Mouse (Mus musculus) cerebellum, postnatal 25 days (tissue): ENCODE data around the gene Tmprss12.
"Not testable (repeated sequence)": the region's sequence is repeated elsewhere in the genome, so short reads cannot be mapped to it uniquely, and the experiment has no call there.

Experiments used
- DNase-seq, 2 experiments: peaks; one replicate each; pipeline ENCODE4 v3.0.0; 2021; ENCODE audit warnings: mixed read lengths in 2 of 2

Gene Tmprss12

DNA sequence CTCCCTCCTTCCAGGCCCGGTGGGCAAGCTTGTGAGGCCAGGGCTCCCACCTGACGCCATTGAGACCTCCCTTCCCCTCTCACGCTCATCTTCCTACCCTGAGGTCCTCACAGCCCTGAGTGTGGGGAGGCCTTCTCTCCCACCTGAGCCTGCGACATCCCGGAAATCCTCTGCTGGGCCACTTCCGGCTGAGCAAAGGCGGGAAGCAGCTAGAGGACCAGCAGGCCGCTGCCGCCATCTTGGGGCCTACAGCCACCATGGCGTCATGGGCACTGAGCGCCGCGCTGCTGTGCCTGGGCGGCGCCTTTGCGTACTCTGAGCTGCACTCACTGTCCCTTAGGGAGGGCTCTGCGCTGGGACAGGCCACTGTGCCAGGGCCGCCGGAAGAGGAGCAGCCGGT, at the start of gene Tmprss12:
Gene Tmprss12 (plus strand): TSS at position 212 of the 400 bp plus-strand sequence.
- DNase-seq: no peak

DNA sequence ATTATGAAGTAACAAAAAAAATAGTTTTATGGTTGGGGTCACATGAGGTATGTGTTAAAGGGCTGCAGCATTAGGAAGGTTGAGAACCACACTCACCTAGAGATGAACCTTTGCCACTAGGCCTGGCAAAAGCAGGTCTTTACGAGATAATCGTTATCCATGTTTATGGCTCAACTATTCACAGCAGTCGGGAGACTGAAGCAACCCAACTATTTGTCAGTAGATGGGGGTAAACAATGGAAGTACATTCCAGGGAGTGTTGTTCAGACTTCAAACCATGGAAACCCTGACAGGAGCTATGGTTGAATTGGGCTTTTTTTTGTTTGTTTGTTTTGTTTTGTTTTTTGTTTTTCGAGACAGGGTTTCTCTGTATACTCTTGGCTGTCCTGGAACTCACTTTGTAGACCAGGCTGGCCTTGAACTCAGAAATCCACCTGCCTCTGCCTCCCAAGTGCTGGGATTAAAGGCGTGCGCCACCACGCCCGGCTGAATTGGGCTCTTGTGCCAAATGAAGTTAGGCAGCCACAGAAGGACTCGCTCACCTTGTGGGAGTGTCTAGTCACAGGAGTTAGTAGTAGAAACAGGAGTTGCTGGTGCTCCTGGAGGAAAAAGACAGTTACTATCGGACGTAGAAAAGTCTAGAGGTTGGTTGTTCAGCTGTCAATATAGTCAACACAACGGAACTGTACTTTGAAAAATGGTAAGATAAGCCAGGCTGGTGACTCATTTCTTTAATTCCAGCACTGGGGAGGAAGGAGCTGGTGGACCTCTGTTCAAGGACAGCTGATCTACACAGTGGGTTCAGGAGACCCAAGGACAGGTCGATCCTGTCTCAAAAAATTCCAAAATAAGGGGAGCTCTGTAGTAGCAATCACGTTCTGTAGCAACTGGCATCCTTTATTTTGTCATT, 48.8 kb upstream of the Tmprss12 start:
- DNase-seq: no peak

DNA sequence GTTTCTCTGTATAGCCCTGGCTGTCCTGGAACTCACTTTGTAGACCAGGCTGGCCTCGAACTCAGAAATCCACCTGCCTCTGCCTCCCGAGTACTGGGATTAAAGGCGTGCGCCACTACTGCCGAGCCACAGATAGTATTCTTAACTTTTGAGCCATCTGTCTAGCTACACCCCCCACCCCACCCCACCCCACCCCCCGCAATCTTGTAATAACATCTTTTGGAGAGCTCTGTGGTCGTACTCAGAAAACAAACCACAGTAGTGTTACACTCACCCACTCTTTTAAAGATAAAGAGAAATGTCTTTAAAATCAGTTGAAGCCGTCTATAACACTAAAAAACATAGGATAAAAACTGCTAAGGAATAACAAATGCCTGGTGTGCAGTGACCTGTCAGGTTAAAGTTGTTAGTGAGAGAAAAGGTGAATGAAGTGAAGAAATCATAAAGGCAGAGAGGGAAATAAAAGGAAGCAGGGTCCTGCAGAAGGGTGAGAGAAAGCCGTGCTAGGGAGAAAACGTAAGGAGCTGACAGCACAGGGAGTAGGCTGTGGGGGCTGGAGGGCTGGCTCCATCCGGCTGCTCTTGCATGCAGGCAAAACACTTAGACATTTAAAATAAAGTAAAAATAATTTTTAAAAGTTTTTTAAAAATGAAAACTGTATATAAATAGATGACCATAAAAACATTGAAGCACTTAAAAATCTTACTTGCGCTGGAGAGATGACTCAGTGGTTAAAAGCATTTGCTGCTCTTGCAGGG, 45.2 kb upstream of the Tmprss12 start:
- no peak for DNase-seq

DNA sequence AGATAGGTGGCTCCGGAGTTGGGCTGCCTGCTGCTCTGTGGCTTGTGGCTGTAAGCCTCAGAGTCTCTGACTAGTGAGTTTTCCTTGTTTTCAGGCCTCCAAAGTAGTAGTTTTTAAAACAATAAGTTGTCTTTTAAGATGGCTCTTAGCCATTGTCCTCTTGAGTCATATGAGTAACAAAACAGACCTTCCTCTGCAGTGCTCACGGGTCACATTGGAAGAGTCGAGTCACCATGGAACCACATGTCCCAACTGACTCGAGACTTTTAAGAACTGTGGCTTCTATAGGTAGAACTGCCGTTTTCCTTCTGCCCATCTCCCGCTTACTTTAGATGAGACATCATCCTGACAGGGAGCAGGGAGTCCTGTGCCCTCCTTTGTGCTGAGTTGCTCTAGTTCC, 43.7 kb upstream of the Tmprss12 start:
- no peak for DNase-seq

DNA sequence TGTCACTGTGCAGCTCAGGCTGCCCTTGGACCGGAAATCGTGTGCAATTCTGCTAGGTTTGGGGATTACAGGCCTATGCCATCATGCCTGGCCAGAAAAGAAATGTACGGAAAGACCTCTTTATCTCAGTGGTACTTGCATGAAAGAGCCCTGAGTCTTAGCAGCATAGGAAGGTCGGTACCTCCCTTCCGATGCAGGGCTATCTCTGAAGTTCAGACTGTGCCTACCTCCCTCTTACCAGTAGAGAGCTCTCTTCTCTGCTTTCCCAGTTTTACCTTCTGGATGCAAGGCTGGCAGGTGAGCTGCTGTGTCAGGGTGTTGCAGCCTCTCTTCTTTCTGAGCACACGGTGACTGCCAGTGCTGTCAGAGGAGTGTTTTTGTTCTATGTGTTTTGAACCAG, 38.9 kb upstream of the Tmprss12 start:
- no peak for DNase-seq

DNA sequence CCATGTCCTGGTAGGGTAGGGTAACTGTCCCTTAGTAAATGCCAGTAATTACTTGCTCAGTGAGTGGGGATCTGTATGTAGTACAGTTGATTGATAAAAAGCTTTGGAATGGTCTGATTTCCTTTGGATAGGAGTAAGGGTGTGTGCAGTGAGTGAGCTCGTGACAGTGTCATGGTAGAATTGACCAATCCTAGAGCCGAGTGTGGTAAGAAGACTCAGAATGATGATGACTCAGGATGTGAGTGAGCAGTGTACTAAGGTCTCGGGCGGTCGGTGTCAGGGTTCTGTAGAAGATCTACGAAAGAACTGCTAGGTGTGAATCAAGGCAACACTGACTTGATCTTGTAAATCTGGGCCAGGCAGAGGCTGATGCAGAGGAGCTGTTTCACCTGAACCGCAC, 34.7 kb upstream of the Tmprss12 start:
- DNase-seq: no peak

GRCm38 (mm10) chr15:100247296-100247695, 33.3 kb upstream of the Tmprss12 start:
- DNase-seq: no peak

- DNase-seq: no peak
These were observed 31.8 kb upstream of the Tmprss12 start for GRCm38 (mm10) chr15:100248665-100249433.

DNA sequence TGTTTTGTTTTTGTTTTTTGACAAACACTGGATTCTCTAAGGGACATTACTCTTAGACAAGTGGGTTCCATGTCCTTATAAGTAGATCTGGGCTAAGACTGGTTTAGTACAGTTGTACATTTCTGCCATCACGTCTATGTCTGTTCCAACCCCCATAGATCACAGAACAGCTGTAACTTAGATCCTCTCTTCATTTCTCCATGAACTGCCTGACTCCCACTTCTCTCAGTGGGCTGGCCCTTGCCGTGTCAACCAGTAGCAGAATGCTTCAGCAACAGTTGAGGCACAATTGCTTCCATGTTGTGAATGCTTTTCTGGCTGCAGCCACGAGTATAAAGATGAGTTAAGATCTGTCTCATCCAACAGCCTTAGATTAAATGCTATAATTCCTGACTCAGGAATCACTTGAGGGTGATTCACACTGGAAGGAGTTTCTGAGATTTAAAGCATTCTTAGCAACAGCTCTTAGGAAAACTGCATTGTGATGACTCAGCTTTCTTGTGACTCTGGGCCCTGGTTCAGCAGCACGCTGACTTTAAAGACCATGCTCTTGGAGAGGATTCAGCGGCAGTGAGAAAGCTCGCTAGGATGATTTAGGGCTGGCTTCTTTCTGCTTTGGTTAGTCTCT, 29.4 kb upstream of the Tmprss12 start:
- DNase-seq: no peak

DNA sequence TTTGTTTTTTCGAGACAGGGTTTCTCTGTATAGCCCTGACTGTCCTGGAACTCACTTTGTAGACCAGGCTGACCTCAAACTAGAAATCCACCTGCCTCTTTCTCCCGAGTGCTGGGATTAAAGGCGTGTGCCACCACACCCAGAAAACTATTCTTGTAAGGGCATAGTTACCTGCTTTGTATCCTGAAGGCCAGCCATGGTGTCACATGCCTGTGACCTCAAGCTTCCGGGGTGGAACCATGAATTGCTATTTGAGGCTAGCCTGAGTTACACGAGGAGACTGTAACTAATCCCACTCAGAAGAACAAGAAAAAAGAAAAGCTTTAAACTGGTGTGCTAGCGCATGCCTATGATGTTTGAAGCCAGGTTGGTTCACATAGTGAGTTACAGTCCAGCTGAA, 24.3 kb upstream of the Tmprss12 start:
- DNase-seq: no peak

- DNase-seq: no peak
These were observed 23.3 kb upstream of the Tmprss12 start for GRCm38 (mm10) chr15:100257305-100257704.

DNA sequence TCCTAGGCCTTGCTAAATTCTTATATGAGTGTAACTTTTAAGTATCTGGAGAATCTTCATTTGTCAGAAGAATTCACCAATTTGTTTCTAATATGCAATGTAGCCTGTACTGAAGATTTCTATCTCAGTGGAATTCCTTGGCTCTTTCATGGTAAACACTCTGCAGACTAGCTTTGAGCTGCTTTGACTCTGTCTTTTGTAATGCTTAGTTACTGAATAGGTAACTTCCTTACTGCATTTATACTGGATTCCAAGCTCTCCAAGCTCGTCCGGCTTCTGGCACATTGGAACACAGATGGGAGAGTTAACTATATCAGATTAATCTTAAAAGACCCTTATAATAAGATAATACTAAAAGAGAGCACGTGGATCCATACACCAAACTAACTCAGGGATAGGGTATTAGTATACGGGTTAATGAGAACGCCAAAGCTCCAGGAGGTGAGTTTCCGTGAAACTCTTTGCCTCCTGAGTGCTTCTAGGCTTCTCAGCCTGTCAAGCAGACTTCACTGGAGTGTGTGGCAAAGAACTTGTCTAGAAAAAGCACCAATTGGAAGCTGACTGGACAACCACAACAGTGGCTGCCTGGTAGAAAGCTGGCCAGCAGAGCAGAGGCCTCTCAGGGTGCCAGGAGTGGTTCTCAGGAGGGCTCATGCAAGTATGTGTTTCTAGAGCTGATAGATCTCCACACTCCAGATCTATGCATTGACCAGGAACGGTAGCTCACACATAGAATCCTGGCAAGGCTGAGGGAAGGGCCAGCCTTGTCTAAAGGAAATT, 21.8 kb upstream of the Tmprss12 start:
- DNase-seq: no peak

GRCm38 (mm10) chr15:100260351-100260750, 20.3 kb upstream of the Tmprss12 start:
- DNase-seq: not testable (repeated sequence)

DNA sequence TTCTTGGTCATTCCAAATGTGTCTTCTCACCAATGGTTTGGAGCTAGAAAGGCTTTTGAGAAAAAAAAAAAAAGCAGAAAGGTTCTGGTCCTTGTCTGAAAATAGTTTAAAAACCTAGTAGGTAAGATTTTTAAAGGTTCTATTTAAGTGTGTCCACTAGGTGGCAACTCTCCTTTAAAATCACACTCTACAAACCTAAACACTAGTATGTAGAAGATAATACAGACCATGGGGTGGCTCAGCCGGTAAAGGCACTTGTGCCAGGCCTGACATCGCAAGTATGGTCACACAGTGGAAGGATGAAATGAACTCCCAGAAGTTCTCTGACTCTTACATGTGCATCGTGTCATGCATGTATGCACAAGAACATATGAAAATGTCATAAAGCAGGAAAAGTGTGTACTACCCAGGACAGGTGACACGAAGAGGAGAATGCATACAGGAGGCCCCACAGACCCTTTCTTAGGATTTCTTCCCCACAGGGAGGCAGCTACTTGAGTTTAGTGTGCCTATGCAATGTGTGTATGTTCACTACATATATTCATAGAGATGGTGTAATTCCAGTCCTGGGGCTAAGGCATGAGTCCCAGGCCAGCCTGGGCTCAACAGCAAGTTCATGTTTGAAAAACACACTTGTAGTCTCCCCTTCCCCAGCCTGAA, 17.3 kb upstream of the Tmprss12 start:
- peak in 1 of 2 experiments; percentile 25 for DNase-seq

- no peak for DNase-seq
These were observed 14.9 kb upstream of the Tmprss12 start for GRCm38 (mm10) chr15:100265586-100266325.

DNA sequence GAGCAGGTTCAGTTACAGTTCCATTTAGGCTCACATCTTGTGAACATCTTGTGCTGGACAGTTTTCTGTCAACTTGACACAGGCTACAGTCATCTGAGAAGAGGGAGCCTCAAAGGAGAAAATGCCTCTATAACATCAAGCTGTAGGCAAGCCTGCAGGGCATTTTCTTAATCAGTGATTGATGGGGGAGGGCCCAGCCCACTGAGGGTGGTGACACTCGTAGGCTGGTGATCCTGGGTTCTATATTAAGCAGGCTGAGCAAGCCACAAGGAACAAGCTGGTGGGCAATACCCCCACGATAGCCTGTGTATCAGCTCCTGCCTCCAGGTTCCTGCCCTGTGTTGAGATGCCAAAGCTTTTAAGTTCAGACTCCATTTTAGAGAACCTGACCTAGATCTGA, 11.7 kb upstream of the Tmprss12 start:
- no peak for DNase-seq

DNA sequence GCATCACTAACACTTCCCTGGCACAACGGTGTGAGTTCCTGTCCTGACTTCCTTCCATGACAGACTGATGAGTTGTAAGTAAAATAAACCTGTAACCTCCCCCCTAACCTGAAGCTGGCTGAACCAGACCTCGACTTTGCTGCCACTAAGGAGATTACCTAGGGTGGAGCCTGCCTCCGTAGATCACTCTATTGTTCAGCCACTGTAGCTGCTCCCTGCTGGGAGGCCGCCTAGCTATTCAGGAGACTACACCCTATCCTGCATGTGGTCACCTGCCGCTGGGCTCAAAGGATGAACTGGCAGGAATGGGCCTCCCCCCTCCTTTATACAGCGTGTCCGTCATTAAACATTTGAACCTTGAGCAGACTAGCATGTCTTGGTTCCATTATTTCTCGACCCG, 10.9 kb upstream of the Tmprss12 start:
- no peak for DNase-seq

DNA sequence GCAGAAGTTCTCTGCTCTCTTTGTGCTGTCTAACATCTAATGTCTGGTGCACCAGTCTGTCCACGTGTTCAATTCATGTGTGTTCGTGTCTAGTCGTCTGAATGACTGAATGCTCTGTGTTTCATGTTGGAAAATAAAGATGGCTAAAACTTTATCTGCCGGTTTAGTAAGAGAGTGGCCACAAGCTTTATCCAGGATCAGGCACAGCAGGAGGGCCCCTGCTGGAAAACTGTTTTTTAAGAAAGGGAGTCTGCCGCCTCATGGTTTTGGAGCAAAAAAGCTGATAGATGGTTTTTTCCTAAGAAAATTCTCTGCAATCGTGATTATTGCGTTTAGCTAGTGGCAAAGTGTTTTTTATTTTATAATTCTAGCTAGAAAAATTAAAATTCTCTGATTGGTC, 10.0 kb upstream of the Tmprss12 start:
- DNase-seq: not testable (repeated sequence)

DNA sequence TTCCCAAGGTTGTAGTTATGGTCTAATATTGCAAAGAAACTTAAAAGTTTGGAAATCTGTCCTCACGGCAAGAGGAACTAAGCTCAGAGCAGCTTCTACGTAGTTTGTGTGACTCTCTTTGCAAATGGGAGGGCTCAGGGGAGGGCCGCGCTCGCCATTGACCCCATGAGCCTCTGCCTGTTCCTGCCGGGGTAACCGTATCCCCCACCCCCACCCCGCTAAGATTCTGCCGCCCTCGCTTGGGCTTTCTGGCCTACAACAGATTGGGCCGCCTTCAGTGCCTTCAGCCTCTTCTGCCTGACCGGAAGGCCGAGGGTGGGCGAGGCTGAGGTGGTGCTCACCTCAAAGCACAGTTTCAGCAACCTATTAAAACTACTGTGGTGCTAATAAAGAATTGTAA, 9.2 kb upstream of the Tmprss12 start:
- DNase-seq: no peak

GRCm38 (mm10) chr15:100273791-100274308, 6.8 kb upstream of the Tmprss12 start:
- DNase-seq: not testable (repeated sequence)
